Mouse (Mus musculus): ENCODE data around the gene Snx30.

Gene Snx30

DNA sequence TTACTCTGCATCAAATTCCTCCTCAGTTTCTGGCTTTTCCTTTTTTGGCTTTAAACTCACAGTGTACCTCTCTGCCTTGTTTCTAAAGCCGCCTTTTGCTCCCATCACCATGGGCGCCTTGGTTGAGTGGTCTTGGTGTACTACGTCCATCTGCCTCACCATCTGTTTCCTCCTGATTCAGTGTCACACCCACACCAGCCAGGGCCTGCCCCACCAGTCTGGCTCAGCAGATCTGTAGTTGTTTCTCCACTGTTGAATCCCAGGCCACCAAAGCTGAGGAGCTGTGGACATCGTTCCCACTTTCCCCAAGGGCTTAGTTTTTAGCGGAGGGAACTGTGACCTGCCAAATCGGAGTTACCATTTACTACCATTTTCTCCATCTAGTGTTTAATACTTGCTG is 20.0 kb downstream of the Snx30 start:
- peak; percentile 71 for DNase-seq

GRCm38 (mm10) chr4:59826381-59826780 is 20.7 kb downstream of the Snx30 start:
- no peak for DNase-seq

GRCm38 (mm10) chr4:59829072-59829471 is 23.4 kb downstream of the Snx30 start:
- DNase-seq: no peak

- no peak for DNase-seq
Observed at GRCm38 (mm10) chr4:59831038-59831437, 25.4 kb downstream of the Snx30 start.

- no peak for DNase-seq
Observed at GRCm38 (mm10) chr4:59832810-59833209, 27.2 kb downstream of the Snx30 start.

DNA sequence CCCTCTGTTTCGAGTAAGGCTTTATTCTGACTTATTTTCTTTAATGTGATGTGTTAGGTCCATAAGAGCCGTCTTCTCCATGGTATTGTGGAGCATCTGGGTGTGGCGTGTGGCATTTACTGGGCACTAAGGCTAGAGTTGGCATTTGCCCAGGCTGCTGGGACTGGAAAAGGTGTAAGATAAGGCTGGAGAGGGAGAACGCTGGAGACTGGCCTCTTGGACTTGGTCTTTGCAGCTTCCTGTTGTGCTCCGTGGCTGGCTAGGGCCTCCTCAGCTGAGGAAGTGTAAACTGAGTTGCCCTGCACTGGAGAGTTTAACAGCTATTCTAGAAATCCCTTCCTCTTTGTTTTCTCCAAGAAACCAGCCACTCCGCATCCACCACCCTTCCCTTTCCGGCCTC is 32.0 kb downstream of the Snx30 start:
- no peak for DNase-seq

DNA sequence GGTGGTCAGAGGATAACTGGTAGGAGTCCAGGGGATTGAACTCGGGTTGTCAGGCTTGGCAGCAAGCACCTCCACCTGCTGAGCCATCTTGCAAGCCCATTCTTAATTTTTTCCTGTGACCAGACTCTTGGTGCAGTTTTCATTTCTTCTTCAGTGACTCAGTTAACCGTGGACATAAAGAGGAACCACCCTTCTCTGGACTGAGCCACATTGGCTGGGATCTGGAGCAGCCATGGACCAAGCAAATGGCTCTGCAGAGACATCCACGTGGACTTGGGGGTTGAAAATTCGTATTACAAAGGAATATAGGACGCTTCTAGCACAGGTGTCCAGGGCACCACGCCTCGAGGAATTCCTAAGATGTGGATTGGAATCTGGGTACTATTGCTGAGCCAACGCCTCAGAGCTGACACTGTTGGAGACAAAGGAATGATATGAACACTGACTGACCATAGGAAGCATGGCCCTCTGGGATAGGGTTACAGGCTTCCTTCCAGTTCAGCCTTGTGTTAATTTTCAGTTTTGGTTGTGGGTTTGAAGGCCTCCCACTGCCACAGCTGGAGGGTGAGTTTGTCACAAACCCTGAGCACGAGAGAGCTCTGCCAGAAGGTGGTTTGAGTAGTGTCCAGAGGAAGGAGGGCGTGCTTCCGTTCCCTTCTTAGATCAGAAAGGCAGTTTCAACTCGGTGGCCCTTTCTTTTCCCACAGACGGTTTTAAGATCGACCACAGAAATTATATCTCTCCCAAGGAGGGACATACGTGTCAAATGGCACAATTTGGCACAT is 39.0 kb downstream of the Snx30 start:
- DNase-seq: no peak

GRCm38 (mm10) chr4:59845245-59845637 is 39.6 kb downstream of the Snx30 start:
- DNase-seq: no peak

DNA sequence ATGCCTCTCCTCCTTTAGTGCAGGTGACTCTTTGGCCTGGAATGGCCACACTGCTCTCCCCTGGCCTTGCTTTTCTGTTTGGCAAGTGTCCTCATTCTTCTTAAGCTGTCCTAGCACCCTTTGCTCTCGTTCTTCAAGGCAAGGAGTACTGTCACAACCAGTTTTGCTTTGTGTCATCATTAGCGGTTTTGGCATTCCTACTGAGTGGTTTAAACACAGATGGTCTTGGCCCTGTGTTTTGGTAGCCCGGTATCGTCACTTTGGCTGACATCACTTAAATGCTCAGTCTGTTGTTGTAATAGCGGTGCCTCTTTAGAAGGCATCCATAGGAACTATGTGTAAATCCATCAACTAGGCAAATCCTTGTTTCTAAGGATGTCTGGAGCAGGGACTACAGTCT is 41.8 kb downstream of the Snx30 start:
- no peak for DNase-seq

DNA sequence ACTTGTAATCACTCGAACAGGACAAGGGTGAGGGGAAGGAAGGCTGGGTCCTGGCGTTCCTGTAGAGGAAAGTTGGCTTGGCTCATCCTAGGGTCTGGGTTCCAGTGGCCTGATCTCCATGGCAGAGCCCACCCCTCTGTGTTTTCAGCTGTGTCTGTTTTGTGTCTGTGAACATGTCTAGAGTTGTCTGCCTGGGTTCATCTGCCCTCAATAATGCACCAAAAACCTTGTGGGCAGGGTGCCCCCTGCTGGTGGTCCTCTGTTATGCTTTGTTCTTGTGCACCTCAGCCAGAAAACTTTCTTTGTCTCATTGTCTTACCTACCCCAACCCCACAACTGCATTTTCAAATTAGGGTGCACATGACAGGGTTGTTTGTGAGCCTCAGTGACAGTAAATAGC is 44.5 kb downstream of the Snx30 start:
- peak; percentile 57 for DNase-seq

- no peak for DNase-seq
Observed at GRCm38 (mm10) chr4:59850886-59851623, 45.4 kb downstream of the Snx30 start.

GRCm38 (mm10) chr4:59853155-59853554 is 47.5 kb downstream of the Snx30 start:
- DNase-seq: no peak

GRCm38 (mm10) chr4:59859693-59860425 is 54.2 kb downstream of the Snx30 start:
- no peak for DNase-seq

GRCm38 (mm10) chr4:59860431-59860830 is 54.8 kb downstream of the Snx30 start:
- no peak for DNase-seq

GRCm38 (mm10) chr4:59861871-59862270 is 56.2 kb downstream of the Snx30 start:
- DNase-seq: peak; percentile 82

GRCm38 (mm10) chr4:59862335-59862734 is 56.7 kb downstream of the Snx30 start:
- DNase-seq: no peak

- DNase-seq: no peak
Observed at GRCm38 (mm10) chr4:59863869-59864268, 58.2 kb downstream of the Snx30 start.

- DNase-seq: no peak
Observed at GRCm38 (mm10) chr4:59868086-59868485, 62.4 kb downstream of the Snx30 start.

- DNase-seq: no peak
Observed at GRCm38 (mm10) chr4:59869488-59870057, 63.9 kb downstream of the Snx30 start.

DNA sequence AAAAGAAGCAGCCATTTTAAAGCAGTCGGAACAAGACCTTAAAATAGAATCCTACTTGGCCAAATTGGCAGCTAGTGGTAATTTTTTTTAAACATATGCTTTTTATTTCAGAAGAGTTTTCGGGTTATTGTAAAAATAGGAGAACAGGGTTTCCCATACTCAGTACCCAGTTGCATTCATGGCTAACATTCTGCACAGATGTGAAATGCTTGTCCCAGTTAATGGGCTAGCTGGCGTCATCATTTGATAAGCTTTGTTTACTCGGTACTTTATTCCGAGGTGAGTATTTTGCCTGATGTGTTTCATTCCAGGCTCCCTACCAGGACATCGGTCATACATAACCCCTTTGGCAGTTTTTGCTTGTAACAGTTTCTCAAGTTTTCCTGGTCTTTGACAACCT is 64.8 kb downstream of the Snx30 start:
- no peak for DNase-seq

GRCm38 (mm10) chr4:59870859-59871591 is 65.4 kb downstream of the Snx30 start:
- peak; percentile 88 for DNase-seq

- DNase-seq: no peak
Observed at GRCm38 (mm10) chr4:59873240-59873639, 67.6 kb downstream of the Snx30 start.

GRCm38 (mm10) chr4:59873830-59874229 is 68.2 kb downstream of the Snx30 start:
- DNase-seq: no peak

Data from layer of hippocampus, adult 9-11 months (tissue).